Mouse (Mus musculus) brain, embryonic 14.5 days (tissue): ENCODE measurements around the gene Ttc17.

Source experiments
- CTCF ChIP-seq: fragments of 200-500 bp; IDR thresholded peaks from 2 replicates; pipeline ENCODE4 v1.5.1; 2012; ENCODE audit warnings: inconsistent platforms, mild to moderate bottlenecking, moderate library complexity, borderline replicate concordance; ENCODE audit not compliant: insufficient read depth, insufficient read length; ENCODE audit errors: extremely low read depth
- POLR2A ChIP-seq: fragments of 200-500 bp; IDR thresholded peaks from 2 replicates; pipeline ENCODE4 v1.6.1; 2012; ENCODE audit warnings: mild to moderate bottlenecking, inconsistent platforms, borderline replicate concordance; ENCODE audit not compliant: poor library complexity, insufficient read depth, insufficient read length, severe bottlenecking; ENCODE audit errors: extremely low read depth

GRCm38 (mm10) chr2:94302393-94302792, 104.1 kb downstream of the Ttc17 start:
- TF ChIP-seq CTCF, result no peak
- no peak for TF ChIP-seq POLR2A
